Mouse (Mus musculus): Measurements from ENCODE around the gene Adam1b.

DNA sequence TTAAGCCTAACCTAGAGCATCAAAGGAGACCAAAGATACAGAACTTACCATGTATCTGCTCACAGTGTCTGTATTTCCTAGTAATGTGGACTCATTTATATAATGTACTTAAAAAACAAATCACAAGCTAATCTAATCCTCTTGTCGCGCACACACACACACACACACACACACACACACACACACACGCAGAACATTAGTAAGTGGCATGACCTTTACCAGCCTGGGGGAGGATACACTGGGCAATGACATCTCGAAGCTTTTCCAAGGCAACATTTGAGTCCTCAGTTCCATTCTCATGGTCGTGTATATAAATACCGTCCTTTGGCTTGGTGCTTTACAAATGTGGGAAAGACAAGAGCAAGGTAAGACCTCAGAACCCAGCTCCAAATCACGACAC lies 23.3 kb upstream of the Adam1b start:
- TF ChIP-seq CTCF (IDR thresholded peaks at IDR 0.05; ENCODE audit: borderline replicate concordance, extremely low read depth, insufficient read depth, insufficient read length): no peak
- no peak for TF ChIP-seq POLR2A (IDR thresholded peaks at IDR 0.05; ENCODE audit: borderline replicate concordance, extremely low read depth, insufficient read depth, insufficient read length, poor library complexity, severe bottlenecking)

Data from brain, embryonic 14.5 days (tissue).